Mouse (Mus musculus): ENCODE measurements around the gene Defb28. TPM values are rescaled to one million over a fixed set of nuclear protein-coding genes. Genes with fewer than 3 reads are reported as not detected.

Defb28 gene
- total and polyA plus RNA-seq, 3 experiments, result not detected

GRCm38 (mm10) chr2:152487024-152487423 lies 31.0 kb upstream of the Defb28 start:
- ATAC-seq (ENCODE audit: extremely low read depth, insufficient number of reproducible peaks, low FRiP score, poor library complexity, severe bottlenecking) (no peak), DNase-seq (ENCODE audit: low spot score) (no peak)
- H3K4me3 ChIP-seq (ENCODE audit: low read depth, low read length), result no peak overlapping the region
- peaks cover 15% of the 10 kb centered on the region for H3K27me3 ChIP-seq (ENCODE audit: insufficient read depth, low read length)
- no peaks in the 10 kb centered on the region for H3K36me3 ChIP-seq (replicated peaks)
- no peak for TF ChIP-seq POLR2AphosphoS5 (IDR thresholded peaks at IDR 0.05; ENCODE audit: insufficient replicate concordance, low read depth, low read length)
- peak; percentile 33; the same call in 1 of the 2 replicates for TF ChIP-seq CTCF (IDR thresholded peaks at IDR 0.05; ENCODE audit: low read depth, low read length)
- no peaks in the 10 kb centered on the region for H3K4me1 ChIP-seq (ENCODE audit: insufficient read depth, low read depth, low read length)
- H3K9me3 ChIP-seq (replicated peaks), result peaks cover 3% of the 10 kb centered on the region; the same call in 1 of the 2 replicates

- Histone ChIP-seq H3K27me3 (ENCODE audit: insufficient read depth, low read length) (peaks cover 15% of the 10 kb centered on the region), H3K4me3 (ENCODE audit: low read depth, low read length) (no peak within 1 kb of the TSS), H3K36me3 (replicated peaks) (no peaks in the 10 kb centered on the region), H3K4me1 (ENCODE audit: insufficient read depth, low read depth, low read length) (no peaks in the 10 kb centered on the region), H3K9me3 (replicated peaks) (peaks cover 3% of the 10 kb centered on the region; the same call in 1 of the 2 replicates)
- DNase-seq (ENCODE audit: low spot score) (no peak), ATAC-seq (ENCODE audit: extremely low read depth, insufficient number of reproducible peaks, low FRiP score, poor library complexity, severe bottlenecking) (no peak)
- no peak for TF ChIP-seq GATA1 (IDR thresholded peaks at IDR 0.05; ENCODE audit: borderline replicate concordance, low read length)
- no peak for TF ChIP-seq POLR2AphosphoS5 (IDR thresholded peaks at IDR 0.05; ENCODE audit: insufficient replicate concordance, low read depth, low read length)
- no peak for TF ChIP-seq GATA2 (IDR thresholded peaks at IDR 0.05; ENCODE audit: borderline replicate concordance, low read depth, low read length)
- no peak for TF ChIP-seq TAL1 (conservative IDR thresholded peaks at IDR 0.05; ENCODE audit: low read depth, low read length)
- no peak for TF ChIP-seq CTCF (IDR thresholded peaks at IDR 0.05; ENCODE audit: low read depth, low read length)
Observed at GRCm38 (mm10) chr2:152490038-152490437, 28.0 kb upstream of the Defb28 start, which contains the start of gene Defb22. Defb22 (minus strand) TSS chr2:152490138.

GRCm38 (mm10) chr2:152493151-152493550 lies 24.9 kb upstream of the Defb28 start:
- no peak for ATAC-seq (ENCODE audit: extremely low read depth, insufficient number of reproducible peaks, low FRiP score, poor library complexity, severe bottlenecking)

GRCm38 (mm10) chr2:152498020-152498419 lies 20.0 kb upstream of the Defb28 start:
- no peaks in the 10 kb centered on the region for H3K4me1 ChIP-seq (ENCODE audit: insufficient read depth, low read depth, low read length)
- H3K9me3 ChIP-seq (replicated peaks), result no peaks in the 10 kb centered on the region
- no peak overlapping the region for H3K4me3 ChIP-seq (ENCODE audit: low read depth, low read length)
- ATAC-seq (ENCODE audit: extremely low read depth, insufficient number of reproducible peaks, low FRiP score, poor library complexity, severe bottlenecking) (no peak), DNase-seq (ENCODE audit: low spot score) (no peak)
- TF ChIP-seq GATA2 (IDR thresholded peaks at IDR 0.05; ENCODE audit: borderline replicate concordance, low read depth, low read length) (no peak), CTCF (IDR thresholded peaks at IDR 0.05; ENCODE audit: low read depth, low read length) (no peak), TAL1 (conservative IDR thresholded peaks at IDR 0.05; ENCODE audit: low read depth, low read length) (no peak), POLR2AphosphoS5 (IDR thresholded peaks at IDR 0.05; ENCODE audit: insufficient replicate concordance, low read depth, low read length) (no peak), GATA1 (IDR thresholded peaks at IDR 0.05; ENCODE audit: borderline replicate concordance, low read length) (no peak)
- H3K27me3 ChIP-seq (ENCODE audit: insufficient read depth, low read length), result peaks cover 8% of the 10 kb centered on the region
- no peaks in the 10 kb centered on the region for H3K36me3 ChIP-seq (replicated peaks)

More at GRCm38 (mm10) chr2:152493151-152493550, 24.9 kb upstream of the Defb28 start:
- no peaks in the 10 kb centered on the region for H3K36me3 ChIP-seq (replicated peaks)
- H3K27me3 ChIP-seq (ENCODE audit: insufficient read depth, low read length), result peaks cover 11% of the 10 kb centered on the region; the same call in 1 of the 2 replicates
- no peak for DNase-seq (ENCODE audit: low spot score)
- H3K9me3 ChIP-seq (replicated peaks), result no peaks in the 10 kb centered on the region
- H3K4me1 ChIP-seq (ENCODE audit: insufficient read depth, low read depth, low read length), result no peaks in the 10 kb centered on the region
- no peak for TF ChIP-seq GATA2 (IDR thresholded peaks at IDR 0.05; ENCODE audit: borderline replicate concordance, low read depth, low read length)
- no peak for TF ChIP-seq CTCF (IDR thresholded peaks at IDR 0.05; ENCODE audit: low read depth, low read length)
- no peak for TF ChIP-seq GATA1 (IDR thresholded peaks at IDR 0.05; ENCODE audit: borderline replicate concordance, low read length)
- TF ChIP-seq POLR2AphosphoS5 (IDR thresholded peaks at IDR 0.05; ENCODE audit: insufficient replicate concordance, low read depth, low read length), result no peak
- TF ChIP-seq TAL1 (conservative IDR thresholded peaks at IDR 0.05; ENCODE audit: low read depth, low read length), result no peak
- H3K4me3 ChIP-seq (ENCODE audit: low read depth, low read length), result no peak overlapping the region

GRCm38 (mm10) chr2:152500204-152500862 lies 17.7 kb upstream of the Defb28 start:
- TF ChIP-seq TAL1 (conservative IDR thresholded peaks at IDR 0.05; ENCODE audit: low read depth, low read length), result no peak
- TF ChIP-seq POLR2AphosphoS5 (IDR thresholded peaks at IDR 0.05; ENCODE audit: insufficient replicate concordance, low read depth, low read length), result no peak
- TF ChIP-seq GATA2 (IDR thresholded peaks at IDR 0.05; ENCODE audit: borderline replicate concordance, low read depth, low read length), result no peak
- TF ChIP-seq GATA1 (IDR thresholded peaks at IDR 0.05; ENCODE audit: borderline replicate concordance, low read length), result no peak
- TF ChIP-seq CTCF (IDR thresholded peaks at IDR 0.05; ENCODE audit: low read depth, low read length), result no peak
- ATAC-seq (ENCODE audit: extremely low read depth, insufficient number of reproducible peaks, low FRiP score, poor library complexity, severe bottlenecking), result no peak
- Histone ChIP-seq H3K27me3 (ENCODE audit: insufficient read depth, low read length) (peaks cover 8% of the 10 kb centered on the region), H3K36me3 (replicated peaks) (no peaks in the 10 kb centered on the region), H3K4me3 (ENCODE audit: low read depth, low read length) (no peak overlapping the region), H3K4me1 (ENCODE audit: insufficient read depth, low read depth, low read length) (peaks cover 6% of the 10 kb centered on the region; the same call in 1 of the 2 replicates), H3K9me3 (replicated peaks) (no peaks in the 10 kb centered on the region)
- DNase-seq (ENCODE audit: low spot score), result no peak

GRCm38 (mm10) chr2:152500863-152501229 lies 17.2 kb upstream of the Defb28 start:
- no peaks in the 10 kb centered on the region for H3K36me3 ChIP-seq (replicated peaks)
- H3K27me3 ChIP-seq (ENCODE audit: insufficient read depth, low read length), result peaks cover 7% of the 10 kb centered on the region
- H3K4me1 ChIP-seq (ENCODE audit: insufficient read depth, low read depth, low read length), result peaks cover 6% of the 10 kb centered on the region; the same call in 1 of the 2 replicates
- ATAC-seq (ENCODE audit: extremely low read depth, insufficient number of reproducible peaks, low FRiP score, poor library complexity, severe bottlenecking), result no peak
- no peaks in the 10 kb centered on the region for H3K9me3 ChIP-seq (replicated peaks)
- DNase-seq (ENCODE audit: low spot score), result no peak
- TF ChIP-seq CTCF (IDR thresholded peaks at IDR 0.05; ENCODE audit: low read depth, low read length), result no peak
- no peak for TF ChIP-seq POLR2AphosphoS5 (IDR thresholded peaks at IDR 0.05; ENCODE audit: insufficient replicate concordance, low read depth, low read length)
- TF ChIP-seq GATA1 (IDR thresholded peaks at IDR 0.05; ENCODE audit: borderline replicate concordance, low read length), result no peak
- TF ChIP-seq GATA2 (IDR thresholded peaks at IDR 0.05; ENCODE audit: borderline replicate concordance, low read depth, low read length), result no peak
- TF ChIP-seq TAL1 (conservative IDR thresholded peaks at IDR 0.05; ENCODE audit: low read depth, low read length), result no peak
- H3K4me3 ChIP-seq (ENCODE audit: low read depth, low read length), result no peak overlapping the region

All from G1E (cell line).